Mouse (Mus musculus) stomach, embryonic 14.5 days (tissue): ENCODE results near the gene Hemk1. TPM values are rescaled to one million over a fixed set of nuclear protein-coding genes. Genes with fewer than 3 reads are reported as not detected.

Source experiments
- ATAC-seq: fragments of 200-750 bp; cut with Nextera tagmentation; 2 replicates; pipeline ENCODE4 v1.8.0; 2017; ENCODE audit warnings: low read depth, moderate TSS enrichment; ENCODE audit not compliant: insufficient number of reproducible peaks, insufficient read depth, low FRiP score
- H3K27ac ChIP-seq: fragments of 300-500 bp; sonication (generic); 2 replicates; pipeline ENCODE4 v1.5.1; 2014; ENCODE audit warnings: mild to moderate bottlenecking, low read length, moderate library complexity, mixed read lengths
- H3K27me3 ChIP-seq: fragments of 300-500 bp; sonication (generic); 2 replicates; pipeline ENCODE4 v1.6.1; 2014; ENCODE audit warnings: low read length, control low read depth, mixed read lengths; ENCODE audit not compliant: control insufficient read depth, insufficient read depth
- H3K36me3 ChIP-seq: fragments of 300-500 bp; sonication (generic); 2 replicates; pipeline ENCODE4 v1.6.1; 2014; ENCODE audit warnings: mild to moderate bottlenecking, control low read depth, low read length, moderate library complexity, mixed read lengths; ENCODE audit not compliant: control insufficient read depth, insufficient read depth
- H3K4me1 ChIP-seq: fragments of 300-500 bp; sonication (generic); 2 replicates; pipeline ENCODE4 v1.6.1; 2014; ENCODE audit warnings: low read length, control low read depth, mixed read lengths; ENCODE audit not compliant: control insufficient read depth, insufficient read depth
- H3K4me2 ChIP-seq: fragments of 300-500 bp; sonication (generic); replicated peaks from 2 replicates; pipeline ENCODE4 v1.6.1; 2014; ENCODE audit warnings: low read depth, low read length, control low read depth
- H3K4me3 ChIP-seq: fragments of 300-500 bp; sonication (generic); 2 replicates; pipeline ENCODE4 v1.5.1; 2014; ENCODE audit warnings: low read depth, low read length, control low read depth
- H3K9ac ChIP-seq: fragments of 300-500 bp; sonication (generic); replicated peaks from 2 replicates; pipeline ENCODE4 v1.6.1; 2014; ENCODE audit warnings: low read depth, mild to moderate bottlenecking, control low read depth, low read length, moderate library complexity, mixed read lengths
- H3K9me3 ChIP-seq: fragments of 300-500 bp; sonication (generic); 2 replicates; pipeline ENCODE4 v1.6.1; 2016; ENCODE audit warnings: low read depth, low read length, control low read depth; ENCODE audit not compliant: control insufficient read depth
- WGBS: fragments of 180-500 bp; shearing (Covaris S2); extraction: QIAGEN DNeasy Blood & Tissue Kit; methylation state at CpG from one replicate; pipeline ENCODE4 v1.1.7; 2014; 5-methylcytosine and 5-hydroxymethylcytosine counted together
- polyA plus RNA-seq: library from polyadenylated mRNA; unstranded; fragments of >200 nt; fragmentation: Nextera tagmentation; extraction: Ambion mirVana; gene quantifications from 2 replicates; pipeline ENCODE4 v1.2.1, GENCODE M21; 2014

Gene Hemk1
- polyA plus RNA-seq, 1 experiment from 2014 or later = 12.4 TPM

GRCm38 (mm10) chr9:107340267-107340859 lies 2.2 kb upstream of the Hemk1 start, which contains the start of gene 6430571L13Rik:
Gene 6430571L13Rik, plus strand, starts transcription at chr9:107340602.
- whole genome bisulfite sequencing = under 1% methylated on average over 34 of the region's 34 CpGs

GRCm38 (mm10) chr9:107336386-107336785 lies 1.8 kb downstream of the Hemk1 start:
- WGBS = 87% methylated on average over 6 of the region's 6 CpGs
- Histone ChIP-seq H3K4me1 (peaks cover 5% of the 10 kb centered on the region), H3K4me2 (no peak overlapping the region), H3K36me3 (no peaks in the 10 kb centered on the region), H3K9me3 (no peaks in the 10 kb centered on the region), H3K9ac (no peak overlapping the region), H3K4me3 (no peak overlapping the region), H3K27ac (no peak overlapping the region), H3K27me3 (no peaks in the 10 kb centered on the region)
- ATAC-seq = no peak

More at GRCm38 (mm10) chr9:107340267-107340859, 2.2 kb upstream of the Hemk1 start, which contains the start of gene 6430571L13Rik:
- H3K9me3 ChIP-seq = no peaks in the 10 kb centered on the region
- H3K4me2 ChIP-seq = peak within 1 kb of the TSS; percentile 70
- ATAC-seq = peak; percentile 88
- H3K27ac ChIP-seq = no peak within 1 kb of the TSS
- no peaks in the 10 kb centered on the region for H3K36me3 ChIP-seq
- peaks cover 5% of the 10 kb centered on the region for H3K4me1 ChIP-seq
- no peaks in the 10 kb centered on the region for H3K27me3 ChIP-seq
- peak within 1 kb of the TSS; percentile 46 for H3K4me3 ChIP-seq
- peak within 1 kb of the TSS; percentile 45; the same call in 1 of the 2 replicates for H3K9ac ChIP-seq

GRCm38 (mm10) chr9:107335909-107336308 lies 2.2 kb downstream of the Hemk1 start:
- Histone ChIP-seq H3K27me3 (no peaks in the 10 kb centered on the region), H3K4me2 (no peak overlapping the region), H3K4me3 (no peak overlapping the region), H3K9ac (no peak overlapping the region), H3K27ac (no peak overlapping the region), H3K9me3 (no peaks in the 10 kb centered on the region), H3K36me3 (no peaks in the 10 kb centered on the region), H3K4me1 (peaks cover 5% of the 10 kb centered on the region)
- no peak for ATAC-seq
- WGBS = 10% methylated on average over 5 of the region's 5 CpGs

GRCm38 (mm10) chr9:107335046-107335445 lies 3.1 kb downstream of the Hemk1 start:
- ATAC-seq = no peak
- H3K9me3 ChIP-seq = no peaks in the 10 kb centered on the region
- H3K27ac ChIP-seq = no peak overlapping the region
- H3K4me1 ChIP-seq = peaks cover 5% of the 10 kb centered on the region; the same call in 1 of the 2 replicates
- no peaks in the 10 kb centered on the region for H3K36me3 ChIP-seq
- H3K9ac ChIP-seq = no peak overlapping the region
- H3K4me3 ChIP-seq = no peak overlapping the region
- H3K4me2 ChIP-seq = no peak overlapping the region
- no peaks in the 10 kb centered on the region for H3K27me3 ChIP-seq
- 91% methylated on average over 5 of the region's 5 CpGs for WGBS

GRCm38 (mm10) chr9:107334356-107334755 lies 3.8 kb downstream of the Hemk1 start:
- H3K4me2 ChIP-seq = no peak overlapping the region
- H3K9ac ChIP-seq = no peak overlapping the region
- whole genome bisulfite sequencing = 84% methylated on average over 6 of the region's 6 CpGs
- no peak for ATAC-seq
- no peak overlapping the region for H3K4me3 ChIP-seq
- H3K4me1 ChIP-seq = peaks cover 5% of the 10 kb centered on the region; the same call in 1 of the 2 replicates
- no peaks in the 10 kb centered on the region for H3K9me3 ChIP-seq
- no peaks in the 10 kb centered on the region for H3K27me3 ChIP-seq
- no peak overlapping the region for H3K27ac ChIP-seq
- no peaks in the 10 kb centered on the region for H3K36me3 ChIP-seq

- WGBS = 56% methylated on average over 2 of the region's 2 CpGs
- ATAC-seq = no peak
- Histone ChIP-seq H3K4me2 (no peak overlapping the region), H3K9me3 (no peaks in the 10 kb centered on the region), H3K4me3 (no peak overlapping the region), H3K9ac (no peak overlapping the region), H3K27ac (no peak overlapping the region), H3K36me3 (no peaks in the 10 kb centered on the region), H3K4me1 (peaks cover 3% of the 10 kb centered on the region; the same call in 1 of the 2 replicates), H3K27me3 (no peaks in the 10 kb centered on the region)
Measured at GRCm38 (mm10) chr9:107333686-107334085, 4.5 kb downstream of the Hemk1 start.

- H3K4me3 ChIP-seq = no peak overlapping the region
- H3K36me3 ChIP-seq = no peaks in the 10 kb centered on the region
- H3K27me3 ChIP-seq = no peaks in the 10 kb centered on the region
- no peak for ATAC-seq
- no peak overlapping the region for H3K4me2 ChIP-seq
- H3K27ac ChIP-seq = no peak overlapping the region
- no peaks in the 10 kb centered on the region for H3K9me3 ChIP-seq
- 76% methylated on average over 6 of the region's 6 CpGs for WGBS
- H3K9ac ChIP-seq = no peak overlapping the region
- H3K4me1 ChIP-seq = no peaks in the 10 kb centered on the region
Measured at GRCm38 (mm10) chr9:107330791-107331190, 7.4 kb downstream of the Hemk1 start.

GRCm38 (mm10) chr9:107327879-107328620 lies 10.1 kb downstream of the Hemk1 start:
- 89% methylated on average over 16 of the region's 16 CpGs for WGBS
- Histone ChIP-seq H3K4me2 (no peak overlapping the region), H3K9ac (no peak overlapping the region), H3K27ac (no peak overlapping the region), H3K9me3 (no peaks in the 10 kb centered on the region), H3K4me3 (no peak overlapping the region), H3K36me3 (no peaks in the 10 kb centered on the region), H3K27me3 (no peaks in the 10 kb centered on the region), H3K4me1 (no peaks in the 10 kb centered on the region)
- no peak for ATAC-seq
